Mouse (Mus musculus) kidney, adult 2 months (tissue): ENCODE results near the gene Phf24.

Experiments used
- CTCF ChIP-seq: fragments of 200-500 bp; conservative IDR thresholded peaks from 2 replicates; pipeline ENCODE4 v1.5.1; 2011; ENCODE audit warnings: low read depth, mild to moderate bottlenecking, control low read depth, low read length, moderate library complexity, mixed read lengths; ENCODE audit not compliant: insufficient read depth, insufficient read length
- POLR2A ChIP-seq: fragments of 200-500 bp; IDR thresholded peaks from one replicate; pipeline ENCODE4 v1.6.1; 2011; ENCODE audit warnings: low read depth, low read length, control low read depth

- TF ChIP-seq CTCF (peak; percentile 46), POLR2A (no peak)
Observed at GRCm38 (mm10) chr4:42965039-42965719, 48.7 kb downstream of the Phf24 start.
